Mouse (Mus musculus) midbrain, embryonic 11.5 days (tissue): ENCODE measurements at regions not wholly inside any gene's neighbourhood (a gene's known extent, or its start where the extent isn't known, plus 50 kb on each side); places are given as distances from the start of the nearest gene placed in this dataset.

Experiments used
- ATAC-seq: fragments of 200-750 bp; cut with Nextera tagmentation; 2 replicates; pipeline ENCODE4 v1.8.0; 2017; ENCODE audit warnings: moderate TSS enrichment, moderate library complexity; ENCODE audit not compliant: low FRiP score
- DNase-seq: peaks from one replicate; pipeline ENCODE4 v3.0.0; 2015; ENCODE audit warnings: low spot score; ENCODE audit errors: missing footprints
- H3K27ac ChIP-seq: fragments of 300-500 bp; sonication (generic); 2 replicates; pipeline ENCODE4 v1.5.1; 2014; ENCODE audit warnings: low read depth, low read length
- H3K27me3 ChIP-seq: fragments of 300-500 bp; sonication (generic); 2 replicates; pipeline ENCODE4 v1.6.1; 2014; ENCODE audit warnings: mild to moderate bottlenecking, low read length, moderate library complexity, mixed read lengths; ENCODE audit not compliant: control insufficient read depth, insufficient read depth
- H3K36me3 ChIP-seq: fragments of 300-500 bp; sonication (generic); 2 replicates; pipeline ENCODE4 v1.6.1; 2014; ENCODE audit warnings: mild to moderate bottlenecking, low read length, moderate library complexity, mixed read lengths; ENCODE audit not compliant: control insufficient read depth, insufficient read depth
- H3K4me1 ChIP-seq: fragments of 300-500 bp; sonication (generic); 2 replicates; pipeline ENCODE4 v1.6.1; 2014; ENCODE audit warnings: low read length; ENCODE audit not compliant: control insufficient read depth, insufficient read depth
- H3K4me2 ChIP-seq: fragments of 300-500 bp; sonication (generic); 2 replicates; pipeline ENCODE4 v1.6.1; 2014; ENCODE audit warnings: mild to moderate bottlenecking, moderate library complexity
- H3K4me3 ChIP-seq: fragments of 300-500 bp; sonication (generic); 2 replicates; pipeline ENCODE4 v1.5.1; 2014; ENCODE audit warnings: low read depth, low read length
- H3K9ac ChIP-seq: fragments of 300-500 bp; sonication (generic); 2 replicates; pipeline ENCODE4 v1.6.1; 2014; ENCODE audit warnings: low read length
- H3K9me3 ChIP-seq: fragments of 300-500 bp; sonication (generic); 2 replicates; pipeline ENCODE4 v1.6.1; 2016; ENCODE audit warnings: low read length; ENCODE audit not compliant: control insufficient read depth
- WGBS: fragments of 180-500 bp; shearing (Covaris S2); extraction: QIAGEN DNeasy Blood & Tissue Kit; methylation state at CpG from one replicate; pipeline ENCODE4 v1.1.7; 2014; 5-methylcytosine and 5-hydroxymethylcytosine counted together

DNA sequence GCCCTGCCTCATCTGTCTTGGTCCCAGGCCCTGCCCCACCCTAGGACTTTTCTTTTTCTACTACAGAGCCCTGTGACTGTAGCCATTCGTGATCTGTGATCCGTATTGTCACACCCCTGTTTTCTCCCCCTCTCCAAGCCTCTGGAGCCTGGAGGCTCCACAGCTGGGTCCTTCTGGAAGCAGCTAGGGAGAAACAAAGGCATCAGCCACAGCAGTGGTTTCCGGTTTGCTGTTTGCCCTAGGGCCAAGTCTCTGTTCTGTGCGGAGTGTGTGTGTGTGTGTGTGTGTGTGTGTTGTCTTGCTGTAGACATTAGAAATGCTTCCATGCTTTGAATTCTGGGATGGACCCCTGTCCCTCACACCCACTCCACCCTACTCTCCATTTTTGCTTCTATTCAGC is 76.9 kb downstream of the Tpra1 start:
- ATAC-seq (no peak), DNase-seq (no peak)
- Histone ChIP-seq H3K9ac (no peak overlapping the region; the same call in 1 of the 2 replicates), H3K27me3 (no peaks in the 10 kb centered on the region), H3K9me3 (no peaks in the 10 kb centered on the region), H3K4me3 (no peak overlapping the region), H3K27ac (peak overlapping the region; percentile 51; the same call in 1 of the 2 replicates), H3K4me1 (peaks cover 71% of the 10 kb centered on the region), H3K36me3 (no peaks in the 10 kb centered on the region), H3K4me2 (no peak overlapping the region)
- WGBS = 26% methylated on average over 4 of the region's 4 CpGs

DNA sequence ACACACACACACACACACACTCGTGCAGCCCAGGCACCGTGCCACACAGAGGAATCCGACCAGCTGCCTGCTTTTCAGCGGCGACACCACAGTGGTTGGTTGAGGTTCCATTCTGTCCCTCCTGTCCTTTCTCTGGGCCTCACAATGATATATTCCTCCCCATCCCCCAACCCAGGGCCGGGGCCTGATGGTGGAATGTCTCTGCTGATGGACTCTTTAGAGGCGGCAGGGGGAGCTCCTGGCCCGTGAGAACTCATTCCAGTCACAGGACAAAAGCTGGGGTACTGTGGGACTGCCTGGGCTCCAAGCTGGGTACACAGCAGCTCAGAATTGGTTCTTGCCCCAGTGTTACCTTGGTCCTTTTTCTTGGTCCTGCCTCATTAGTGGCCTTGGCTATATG is 78.1 kb downstream of the Tpra1 start:
- H3K27me3 ChIP-seq = no peaks in the 10 kb centered on the region
- no peak overlapping the region for H3K4me2 ChIP-seq
- 3% methylated on average over 8 of the region's 8 CpGs for WGBS
- H3K36me3 ChIP-seq = no peaks in the 10 kb centered on the region
- H3K4me1 ChIP-seq = peaks cover 65% of the 10 kb centered on the region
- peak overlapping the region; percentile 31; the same call in 1 of the 2 replicates for H3K9ac ChIP-seq
- peak; percentile 81 for ATAC-seq
- no peak overlapping the region for H3K4me3 ChIP-seq
- DNase-seq = peak; percentile 97
- no peaks in the 10 kb centered on the region for H3K9me3 ChIP-seq
- peak overlapping the region; percentile 49 for H3K27ac ChIP-seq

DNA sequence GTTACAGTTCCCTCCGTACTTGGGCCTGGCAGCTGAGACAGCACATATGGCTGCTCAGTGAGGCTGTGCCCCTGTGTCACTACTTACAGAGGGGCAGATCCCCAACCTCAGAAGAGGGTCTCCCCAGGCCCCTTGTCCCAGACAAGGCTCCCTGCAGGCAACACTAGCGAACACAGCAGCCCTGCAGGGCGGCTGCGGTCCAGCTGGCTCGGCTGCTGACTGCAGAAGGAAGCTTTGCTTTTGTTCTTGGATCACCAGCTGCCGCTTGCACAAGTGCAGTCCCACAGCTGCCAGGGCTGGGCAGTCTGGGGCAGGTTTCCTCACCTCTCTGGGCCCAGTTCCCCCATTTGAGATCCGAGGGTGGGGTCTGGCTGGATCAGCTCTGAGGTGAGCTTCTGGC is 79.5 kb downstream of the Tpra1 start:
- Histone ChIP-seq H3K9ac (peak overlapping the region; percentile 10; the same call in 1 of the 2 replicates), H3K4me1 (peaks cover 56% of the 10 kb centered on the region), H3K27me3 (no peaks in the 10 kb centered on the region), H3K27ac (peak overlapping the region; percentile 75), H3K36me3 (no peaks in the 10 kb centered on the region), H3K4me2 (no peak overlapping the region), H3K9me3 (no peaks in the 10 kb centered on the region), H3K4me3 (no peak overlapping the region)
- DNase-seq (peak; percentile 94), ATAC-seq (peak; percentile 41)
- 4% methylated on average over 7 of the region's 7 CpGs for WGBS

DNA sequence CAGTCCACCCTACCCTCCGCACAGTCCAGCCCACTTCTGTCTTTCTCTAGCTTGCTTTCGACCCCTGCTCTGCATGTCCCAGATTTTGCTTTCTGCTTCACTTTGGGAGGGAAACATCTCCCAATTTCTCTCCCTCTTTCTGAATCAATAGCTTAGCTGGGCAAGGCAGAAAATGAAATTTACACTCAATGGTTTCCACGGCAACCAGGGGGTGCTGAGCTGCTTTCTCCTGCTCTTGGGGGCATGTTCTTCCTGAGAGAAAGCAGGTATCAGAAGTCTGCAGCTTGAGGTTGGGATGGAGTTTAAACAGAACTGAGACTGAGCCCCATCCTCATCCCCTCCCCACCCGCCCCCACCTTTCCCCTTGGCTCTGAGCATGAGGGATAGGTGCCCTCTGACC is 82.1 kb downstream of the Tpra1 start:
- no peak for DNase-seq
- no peak for ATAC-seq

DNA sequence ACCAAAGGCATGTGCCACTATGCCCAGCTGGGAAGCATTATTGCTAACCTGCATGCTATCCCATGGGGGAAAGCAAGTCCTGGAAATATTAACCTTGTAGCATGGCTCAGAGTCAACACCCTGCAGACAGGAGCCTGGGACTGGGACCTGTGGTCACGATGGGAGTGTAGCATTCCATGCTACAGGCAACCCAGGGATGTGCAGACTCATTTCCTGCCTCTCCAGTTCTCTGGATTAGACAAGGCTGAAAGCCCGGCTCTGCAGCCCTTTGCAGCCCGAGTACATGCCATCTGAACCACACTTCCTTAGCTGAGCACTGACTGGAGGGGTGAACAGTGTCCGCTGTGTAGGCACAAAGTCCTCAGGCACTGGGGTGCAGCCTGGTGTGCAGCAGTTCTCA is 82.8 kb downstream of the Tpra1 start:
- ATAC-seq = no peak
- Histone ChIP-seq H3K9me3 (no peaks in the 10 kb centered on the region), H3K4me1 (peaks cover 25% of the 10 kb centered on the region), H3K27ac (no peak overlapping the region), H3K4me3 (no peak overlapping the region), H3K9ac (no peak overlapping the region), H3K36me3 (no peaks in the 10 kb centered on the region), H3K27me3 (no peaks in the 10 kb centered on the region), H3K4me2 (no peak overlapping the region)
- DNase-seq = no peak
- WGBS = 56% methylated on average over 4 of the region's 4 CpGs

More for the DNA sequence above, 82.1 kb downstream of the Tpra1 start:
- Histone ChIP-seq H3K27ac (no peak overlapping the region), H3K4me2 (no peak overlapping the region), H3K9me3 (no peaks in the 10 kb centered on the region), H3K9ac (no peak overlapping the region), H3K4me1 (peaks cover 31% of the 10 kb centered on the region), H3K27me3 (no peaks in the 10 kb centered on the region), H3K36me3 (no peaks in the 10 kb centered on the region), H3K4me3 (no peak overlapping the region)
- WGBS = 73% methylated on average over 4 of the region's 4 CpGs

- DNase-seq (no peak), ATAC-seq (no peak)
- WGBS = 92% methylated on average over 10 of the region's 10 CpGs
- no peak overlapping the region for H3K9ac ChIP-seq
- no peaks in the 10 kb centered on the region for H3K9me3 ChIP-seq
- H3K27ac ChIP-seq = no peak overlapping the region
- H3K4me1 ChIP-seq = peaks cover 7% of the 10 kb centered on the region
- no peak overlapping the region for H3K4me3 ChIP-seq
- H3K36me3 ChIP-seq = no peaks in the 10 kb centered on the region
- no peak overlapping the region for H3K4me2 ChIP-seq
- no peaks in the 10 kb centered on the region for H3K27me3 ChIP-seq
These were observed 86.5 kb downstream of the Tpra1 start for GRCm38 (mm10) chr6:88988551-88988950.

GRCm38 (mm10) chr6:88989617-88990299 is 87.7 kb downstream of the Tpra1 start:
- Histone ChIP-seq H3K4me1 (no peaks in the 10 kb centered on the region), H3K36me3 (no peaks in the 10 kb centered on the region), H3K4me2 (no peak overlapping the region), H3K27me3 (no peaks in the 10 kb centered on the region), H3K4me3 (no peak overlapping the region), H3K9me3 (no peaks in the 10 kb centered on the region), H3K9ac (no peak overlapping the region), H3K27ac (no peak overlapping the region)
- no peak for ATAC-seq
- 57% methylated on average over 6 of the region's 6 CpGs for WGBS
- no peak for DNase-seq

GRCm38 (mm10) chr6:88990300-88990685 is 88.2 kb downstream of the Tpra1 start:
- no peak overlapping the region for H3K4me3 ChIP-seq
- H3K4me1 ChIP-seq = no peaks in the 10 kb centered on the region
- WGBS = 25% methylated on average over 1 of the region's 1 CpGs
- DNase-seq (no peak), ATAC-seq (no peak)
- H3K27ac ChIP-seq = no peak overlapping the region
- no peaks in the 10 kb centered on the region for H3K27me3 ChIP-seq
- H3K36me3 ChIP-seq = no peaks in the 10 kb centered on the region
- H3K4me2 ChIP-seq = no peak overlapping the region
- H3K9ac ChIP-seq = no peak overlapping the region
- no peaks in the 10 kb centered on the region for H3K9me3 ChIP-seq

DNA sequence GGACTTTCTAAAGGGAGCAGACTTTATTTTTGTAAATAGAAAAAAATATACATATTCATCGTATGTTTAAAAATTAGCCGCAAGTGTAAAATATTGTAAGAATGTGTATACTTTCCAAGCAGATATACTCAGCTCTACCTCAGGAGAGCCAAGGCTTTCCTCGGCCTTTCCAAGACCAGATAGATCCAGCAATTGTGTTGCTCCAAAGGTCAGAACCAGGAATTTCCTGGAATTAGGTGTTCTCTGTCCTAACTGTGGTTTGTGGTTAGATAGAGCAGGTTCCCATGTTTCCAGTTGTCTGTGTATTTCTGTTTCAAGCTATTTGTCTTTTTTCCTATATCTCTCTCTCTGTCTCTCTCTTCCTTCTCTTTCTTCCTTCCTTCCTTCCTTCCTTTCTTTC is 93.0 kb downstream of the Tpra1 start:
- no peaks in the 10 kb centered on the region for H3K36me3 ChIP-seq
- H3K4me2 ChIP-seq = no peak overlapping the region
- ATAC-seq = no peak
- 90% methylated on average over 3 of the region's 3 CpGs for WGBS
- H3K9me3 ChIP-seq = no peaks in the 10 kb centered on the region
- no peak for DNase-seq
- H3K4me1 ChIP-seq = no peaks in the 10 kb centered on the region
- no peak overlapping the region for H3K27ac ChIP-seq
- no peak overlapping the region for H3K4me3 ChIP-seq
- H3K27me3 ChIP-seq = no peaks in the 10 kb centered on the region
- H3K9ac ChIP-seq = no peak overlapping the region
